Mouse (Mus musculus) cerebellum, adult 2 months (tissue): ENCODE data around the gene Il23r.

ENCODE experiments used
- CTCF ChIP-seq: fragments of 200-500 bp; IDR thresholded peaks from 2 replicates; pipeline ENCODE4 v1.5.1; 2011; ENCODE audit warnings: low read depth, mild to moderate bottlenecking, control low read depth, low read length, moderate library complexity, borderline replicate concordance; ENCODE audit not compliant: insufficient read depth
- POLR2A ChIP-seq: fragments of 200-500 bp; IDR thresholded peaks from 2 replicates; pipeline ENCODE4 v1.6.1; 2011; ENCODE audit warnings: low read length, control low read depth, borderline replicate concordance; ENCODE audit not compliant: insufficient read depth

DNA sequence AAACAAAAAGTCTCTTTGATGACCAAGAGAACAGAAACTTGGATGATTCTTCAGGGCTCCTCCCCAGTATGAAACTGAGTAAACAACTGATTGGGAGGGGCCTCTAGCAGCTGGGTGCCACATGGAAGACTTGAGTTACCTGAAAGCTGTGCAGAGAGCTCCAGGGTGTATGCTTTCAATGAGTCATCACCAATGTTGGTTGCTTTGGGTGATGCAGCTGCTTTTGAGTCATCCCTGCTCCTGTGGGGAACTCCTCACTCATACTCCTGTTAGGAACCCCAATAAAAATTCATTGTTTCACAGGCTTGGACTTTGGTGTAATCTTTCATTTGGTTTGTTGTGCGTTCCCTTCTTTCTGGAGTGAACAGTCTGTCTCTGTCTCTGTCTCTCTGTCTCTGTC lies 32.2 kb downstream of the Il23r start:
- TF ChIP-seq POLR2A (no peak), CTCF (no peak)
